Mouse (Mus musculus): ENCODE data around the gene Pmpca. TPM values are rescaled to one million over a fixed set of nuclear protein-coding genes. Genes with fewer than 3 reads are reported as not detected.

Pmpca gene
- total RNA-seq, 1 experiment from 2014 or later, result 65.4 TPM

Other genes starting within 250 kb of the Pmpca start
- gene Lhx3, start 181.1 kb upstream of the Pmpca start, total RNA-seq (2017), result not detected in 2 replicates
- 2.9 and 3.8 TPM in 2 replicates for gene Qsox2, start 151.8 kb upstream of the Pmpca start, total RNA-seq (2017)
- 0.12 TPM in 1 of 2 replicates, not detected in the other for gene Ccdc187, start 94.8 kb upstream of the Pmpca start, total RNA-seq (2017)
- gene Gpsm1, start 73.8 kb upstream of the Pmpca start, total RNA-seq (2017), result 20.7 and 22.0 TPM in 2 replicates
- gene Dnlz, start 37.2 kb upstream of the Pmpca start, total RNA-seq (2017), result 6.2 and 7.7 TPM in 2 replicates
- gene Card9, start 28.4 kb upstream of the Pmpca start, total RNA-seq (2017), result 118 and 130 TPM in 2 replicates
- gene Snapc4, start 8.7 kb upstream of the Pmpca start, total RNA-seq (2017), result 58.9 and 67.2 TPM in 2 replicates
- gene Entr1, start within 50 bp of the Pmpca start, total RNA-seq (2017), result 139 and 145 TPM in 2 replicates
- 17.1 and 18.5 TPM in 2 replicates for gene Inpp5e, start 19.9 kb downstream of the Pmpca start, total RNA-seq (2017)
- gene Sec16a, start 55.9 kb downstream of the Pmpca start, total RNA-seq (2017), result 62.1 and 65.5 TPM in 2 replicates
- 46.5 and 48.8 TPM in 2 replicates for gene Notch1, start 127.3 kb downstream of the Pmpca start, total RNA-seq (2017)
- 0.58 TPM in 1 of 2 replicates, not detected in the other for gene Egfl7, start 190.7 kb downstream of the Pmpca start, total RNA-seq (2017)
- gene Gm20532, start 197.3 kb downstream of the Pmpca start, total RNA-seq (2017), result not detected in 2 replicates
- gene Agpat2, start 215.1 kb downstream of the Pmpca start, total RNA-seq (2017), result 40.4 and 43.6 TPM in 2 replicates
- gene Fam69b, start 239.1 kb downstream of the Pmpca start, total RNA-seq (2017), result not detected in 2 replicates

All from neutrophil, adult 5-6 weeks (primary cell).